Mouse (Mus musculus): ENCODE results near the gene Sertad3.

DNA sequence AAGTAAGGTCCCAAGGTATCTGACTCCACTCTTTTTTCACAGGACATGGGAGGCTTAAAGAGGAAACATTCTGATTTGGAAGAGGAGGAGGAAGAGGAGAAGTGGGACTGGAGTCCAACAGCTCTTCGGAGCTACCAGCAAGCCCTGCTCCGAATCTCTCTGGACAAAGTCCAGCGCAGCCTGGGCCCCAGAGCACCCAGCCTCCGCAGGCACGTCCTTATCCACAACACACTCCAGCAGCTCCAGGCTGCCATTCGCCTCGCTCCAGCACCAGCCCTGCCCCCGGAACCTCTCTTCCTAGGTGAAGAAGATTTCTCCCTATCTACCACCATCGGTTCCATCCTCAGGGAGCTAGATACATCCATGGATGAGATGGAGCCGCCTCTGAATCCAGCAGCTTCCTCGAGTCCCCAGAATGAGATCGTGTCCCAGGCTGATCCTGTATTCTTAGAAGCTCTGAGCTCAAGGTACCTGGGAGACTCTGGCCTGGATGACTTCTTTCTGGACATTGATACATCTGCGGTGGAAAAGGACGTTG is 2.6 kb downstream of the Sertad3 start:
- no peak for TF ChIP-seq CTCF (IDR thresholded peaks at IDR 0.05; ENCODE audit: borderline replicate concordance, insufficient read depth, low read length)
- TF ChIP-seq POLR2A (IDR thresholded peaks at IDR 0.05; ENCODE audit: low read depth, low read length): no peak

Data from embryonic fibroblast, embryonic 13.5 days (primary cell).